Mouse (Mus musculus) kidney, postnatal 4 days (tissue): Measurements from ENCODE around the gene Akr1c18.
"Not testable (repeated sequence)": the region's sequence is repeated elsewhere in the genome, so short reads cannot be mapped to it uniquely, and the experiment has no call there.

Experiments
- DNase-seq, 2 experiments: peaks; one replicate each; pipeline ENCODE4 v3.0.0; 2021; ENCODE audit warnings: mixed read lengths in 2 of 2

Akr1c18 gene

GRCm38 (mm10) chr13:4150518-4150917 is at the start of gene Akr1c18:
TSS of gene Akr1c18 (minus strand) at chr13:4150654.
- DNase-seq: peak; percentile 12 to 15

GRCm38 (mm10) chr13:4192511-4192910 is 42.1 kb upstream of the Akr1c18 start:
- DNase-seq: no peak

GRCm38 (mm10) chr13:4190904-4191303 is 40.5 kb upstream of the Akr1c18 start, which contains the start of gene Akr1c13:
TSS of gene Akr1c13 (plus strand) at chr13:4191150.
- DNase-seq: peak; percentile 8 to 40

- peak; percentile 9 to 31 for DNase-seq
These were observed 37.7 kb upstream of the Akr1c18 start for GRCm38 (mm10) chr13:4188174-4188573.

GRCm38 (mm10) chr13:4186641-4187411 is 36.4 kb upstream of the Akr1c18 start:
- DNase-seq: peak; percentile 43 to 51

- DNase-seq: no peak
These were observed 32.7 kb upstream of the Akr1c18 start for GRCm38 (mm10) chr13:4183116-4183515.

GRCm38 (mm10) chr13:4181321-4181720 is 30.9 kb upstream of the Akr1c18 start:
- not testable (repeated sequence) for DNase-seq

- no peak for DNase-seq
These were observed 22.5 kb upstream of the Akr1c18 start for GRCm38 (mm10) chr13:4172978-4173377.

GRCm38 (mm10) chr13:4168006-4168405 is 17.6 kb upstream of the Akr1c18 start:
- no peak for DNase-seq

GRCm38 (mm10) chr13:4155286-4155685 is 4.8 kb upstream of the Akr1c18 start:
- DNase-seq: no peak

GRCm38 (mm10) chr13:4153593-4153992 is 3.1 kb upstream of the Akr1c18 start:
- no peak for DNase-seq

- DNase-seq: no peak
These were observed 2.5 kb upstream of the Akr1c18 start for GRCm38 (mm10) chr13:4152908-4153307.

- DNase-seq: no peak
These were observed 6.2 kb downstream of the Akr1c18 start for GRCm38 (mm10) chr13:4144261-4144660.

GRCm38 (mm10) chr13:4133070-4133469 is 17.4 kb downstream of the Akr1c18 start:
- peak; percentile 47 to 54 for DNase-seq

GRCm38 (mm10) chr13:4131721-4132120 is 18.7 kb downstream of the Akr1c18 start:
- no peak for DNase-seq

GRCm38 (mm10) chr13:4131317-4131716 is 19.1 kb downstream of the Akr1c18 start:
- DNase-seq: no peak

GRCm38 (mm10) chr13:4129100-4129499 is 21.4 kb downstream of the Akr1c18 start:
- DNase-seq: peak in 1 of 2 experiments; percentile 27

GRCm38 (mm10) chr13:4125846-4126245 is 24.6 kb downstream of the Akr1c18 start:
- not testable (repeated sequence) for DNase-seq

- DNase-seq: not testable (repeated sequence)
These were observed 26.0 kb downstream of the Akr1c18 start for GRCm38 (mm10) chr13:4124471-4124870.

GRCm38 (mm10) chr13:4123146-4123545 is 27.3 kb downstream of the Akr1c18 start:
- peak in 1 of 2 experiments; percentile 26 for DNase-seq

- no peak for DNase-seq
These were observed 31.1 kb downstream of the Akr1c18 start for GRCm38 (mm10) chr13:4119181-4119904.

GRCm38 (mm10) chr13:4110281-4111188 is 39.9 kb downstream of the Akr1c18 start:
- DNase-seq: peak; percentile 77 to 83

- DNase-seq: no peak
These were observed 47.7 kb downstream of the Akr1c18 start for GRCm38 (mm10) chr13:4102721-4103120.
